Mouse (Mus musculus) mouse embryonic stem cell (cell line): ENCODE results near the gene Rassf1.

ENCODE experiments used
- in situ Hi-C, 2 experiments: fragments of 300-500 bp; cut with MboI; formaldehyde crosslinking; loops; 1 replicate in 1 of 2; 3 replicates in 1 of 2; pipeline ENCODE4 v1.14.3; 2019 to 2020; ENCODE audit warnings: low sequenced_read_pairs in 2 of 2, low pct_unique_long_range_greater_than_20kb in 1 of 2, mixed read lengths in 1 of 2; ENCODE audit not compliant: unreplicated experiment in 1 of 2

Gene Rassf1

DNA sequence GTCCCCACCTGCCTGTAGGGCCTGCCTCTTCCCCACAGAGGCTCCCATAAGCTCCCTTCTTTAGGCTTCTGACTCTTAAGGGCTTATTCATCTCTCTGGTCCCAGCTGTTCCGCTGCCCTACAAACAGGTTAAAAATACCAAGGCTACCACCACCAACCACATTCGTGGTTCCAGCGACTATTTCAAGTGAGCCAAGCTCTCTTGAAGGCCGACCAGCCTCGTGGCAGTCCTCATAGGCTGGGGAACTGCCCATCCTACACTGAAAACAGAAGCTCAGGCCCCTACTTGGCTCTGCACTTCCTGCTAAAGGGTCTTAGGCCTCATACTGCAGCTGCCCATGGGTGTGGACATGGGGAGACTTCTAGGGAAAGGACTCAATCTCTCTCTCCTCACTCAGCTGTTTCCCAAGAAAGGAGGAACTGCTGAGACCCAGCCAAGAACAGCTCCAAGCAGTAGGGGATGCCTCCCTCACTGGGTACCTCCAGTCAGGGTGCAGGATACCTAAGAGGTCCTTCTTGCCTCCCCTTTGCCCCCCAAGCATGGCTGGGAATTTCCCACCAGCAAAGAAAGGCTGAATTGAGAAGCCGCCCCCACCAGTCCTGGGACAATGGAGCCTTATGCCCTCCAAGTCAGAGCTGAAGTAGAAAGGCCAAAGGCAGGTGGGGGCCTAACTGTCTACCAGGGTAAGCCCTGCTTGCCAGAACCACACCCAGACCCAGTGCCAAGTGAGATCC is 60.3 kb downstream of the Rassf1 start:
- in situ Hi-C loops, result no loop called here
